Mouse (Mus musculus) stomach, embryonic 14.5 days (tissue): ENCODE measurements at regions not wholly inside any gene's neighbourhood (a gene's known extent, or its start where the extent isn't known, plus 50 kb on each side); places are given as distances from the start of the nearest gene placed in this dataset.
"Not testable (repeated sequence)": the region's sequence is repeated elsewhere in the genome, so short reads cannot be mapped to it uniquely, and the experiment has no call there.

Source experiments
- ATAC-seq: fragments of 200-750 bp; cut with Nextera tagmentation; 2 replicates; pipeline ENCODE4 v1.8.0; 2017; ENCODE audit warnings: low read depth, moderate TSS enrichment; ENCODE audit not compliant: insufficient number of reproducible peaks, insufficient read depth, low FRiP score
- H3K27ac ChIP-seq: fragments of 300-500 bp; sonication (generic); 2 replicates; pipeline ENCODE4 v1.5.1; 2014; ENCODE audit warnings: mild to moderate bottlenecking, low read length, moderate library complexity, mixed read lengths
- H3K27me3 ChIP-seq: fragments of 300-500 bp; sonication (generic); 2 replicates; pipeline ENCODE4 v1.6.1; 2014; ENCODE audit warnings: low read length, control low read depth, mixed read lengths; ENCODE audit not compliant: control insufficient read depth, insufficient read depth
- H3K36me3 ChIP-seq: fragments of 300-500 bp; sonication (generic); 2 replicates; pipeline ENCODE4 v1.6.1; 2014; ENCODE audit warnings: mild to moderate bottlenecking, control low read depth, low read length, moderate library complexity, mixed read lengths; ENCODE audit not compliant: control insufficient read depth, insufficient read depth
- H3K4me1 ChIP-seq: fragments of 300-500 bp; sonication (generic); 2 replicates; pipeline ENCODE4 v1.6.1; 2014; ENCODE audit warnings: low read length, control low read depth, mixed read lengths; ENCODE audit not compliant: control insufficient read depth, insufficient read depth
- H3K4me2 ChIP-seq: fragments of 300-500 bp; sonication (generic); replicated peaks from 2 replicates; pipeline ENCODE4 v1.6.1; 2014; ENCODE audit warnings: low read depth, low read length, control low read depth
- H3K4me3 ChIP-seq: fragments of 300-500 bp; sonication (generic); 2 replicates; pipeline ENCODE4 v1.5.1; 2014; ENCODE audit warnings: low read depth, low read length, control low read depth
- H3K9ac ChIP-seq: fragments of 300-500 bp; sonication (generic); replicated peaks from 2 replicates; pipeline ENCODE4 v1.6.1; 2014; ENCODE audit warnings: low read depth, mild to moderate bottlenecking, control low read depth, low read length, moderate library complexity, mixed read lengths
- H3K9me3 ChIP-seq: fragments of 300-500 bp; sonication (generic); 2 replicates; pipeline ENCODE4 v1.6.1; 2016; ENCODE audit warnings: low read depth, low read length, control low read depth; ENCODE audit not compliant: control insufficient read depth
- WGBS: fragments of 180-500 bp; shearing (Covaris S2); extraction: QIAGEN DNeasy Blood & Tissue Kit; methylation state at CpG from one replicate; pipeline ENCODE4 v1.1.7; 2014; 5-methylcytosine and 5-hydroxymethylcytosine counted together

DNA sequence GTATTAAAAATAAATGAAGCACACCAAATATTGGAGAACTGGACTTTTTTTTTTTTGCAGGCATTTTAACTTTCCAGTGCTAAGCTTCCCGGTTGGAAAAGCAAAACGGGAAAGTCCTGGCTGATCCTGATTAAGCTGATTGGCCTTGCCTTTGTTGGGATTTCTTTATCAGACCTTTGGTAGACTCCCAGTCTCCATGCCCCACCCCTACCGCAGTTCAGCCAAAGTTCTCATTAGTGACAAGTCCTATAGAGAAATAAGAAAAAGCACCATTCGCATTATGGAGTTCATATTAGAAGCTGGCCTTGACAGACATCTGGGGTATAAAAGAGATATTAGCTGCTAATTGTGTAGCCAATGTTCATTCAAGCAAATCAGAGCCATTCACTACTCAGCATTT lies 297.7 kb upstream of the Tbl1xr1 start:
- Histone ChIP-seq H3K9me3 (no peaks in the 10 kb centered on the region), H3K27ac (no peak overlapping the region), H3K27me3 (no peaks in the 10 kb centered on the region), H3K4me2 (no peak overlapping the region), H3K36me3 (no peaks in the 10 kb centered on the region), H3K4me1 (no peaks in the 10 kb centered on the region), H3K4me3 (no peak overlapping the region), H3K9ac (no peak overlapping the region)
- ATAC-seq, result no peak
- 84% methylated on average over 4 of the region's 4 CpGs for WGBS

DNA sequence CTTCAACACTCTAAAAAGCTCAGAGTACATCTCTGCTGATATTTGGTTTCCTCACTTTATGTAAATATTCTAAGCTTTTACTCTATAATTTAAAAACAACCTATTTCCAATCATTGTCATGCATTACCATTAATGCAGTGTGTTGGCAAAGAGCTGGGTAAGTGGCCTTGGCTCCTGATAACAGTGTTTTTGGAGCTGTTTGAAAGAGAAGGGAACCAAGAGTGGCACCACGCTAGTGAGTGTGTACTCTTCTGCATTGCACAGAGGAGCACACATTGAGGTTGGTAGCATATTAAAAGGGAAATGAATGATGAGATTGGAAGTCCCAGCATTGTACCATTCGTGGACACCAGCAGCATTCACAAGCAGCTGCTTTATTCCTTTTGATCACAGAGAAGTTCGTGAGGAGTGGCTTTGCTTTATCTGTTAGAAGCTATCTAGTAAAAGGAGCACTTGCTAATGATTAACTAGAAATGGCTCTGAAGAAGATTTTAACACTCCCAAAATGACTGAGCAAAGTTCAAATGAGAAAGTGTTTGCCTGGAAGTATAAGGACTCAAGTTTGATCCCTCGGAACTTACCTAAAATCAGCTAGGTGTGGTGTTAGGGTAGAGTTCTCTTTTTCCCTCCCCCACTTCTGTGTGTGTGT lies 284.3 kb upstream of the Tbl1xr1 start:
- no peak for ATAC-seq
- H3K4me3 ChIP-seq, result no peak overlapping the region
- H3K27ac ChIP-seq, result no peak overlapping the region
- no peaks in the 10 kb centered on the region for H3K9me3 ChIP-seq
- no peak overlapping the region for H3K9ac ChIP-seq
- H3K36me3 ChIP-seq, result no peaks in the 10 kb centered on the region
- WGBS, result 52% methylated on average over 4 of the region's 4 CpGs
- H3K27me3 ChIP-seq, result no peaks in the 10 kb centered on the region
- H3K4me2 ChIP-seq, result no peak overlapping the region
- H3K4me1 ChIP-seq, result no peaks in the 10 kb centered on the region

GRCm38 (mm10) chr3:21798139-21798538 lies 278.3 kb upstream of the Tbl1xr1 start:
- H3K4me1 ChIP-seq, result no peaks in the 10 kb centered on the region
- no peak overlapping the region for H3K9ac ChIP-seq
- no peak overlapping the region for H3K27ac ChIP-seq
- H3K4me3 ChIP-seq, result no peak overlapping the region
- 62% methylated on average over 1 of the region's 1 CpGs for WGBS
- no peaks in the 10 kb centered on the region for H3K9me3 ChIP-seq
- H3K36me3 ChIP-seq, result no peaks in the 10 kb centered on the region
- no peaks in the 10 kb centered on the region for H3K27me3 ChIP-seq
- ATAC-seq, result no peak
- H3K4me2 ChIP-seq, result no peak overlapping the region

DNA sequence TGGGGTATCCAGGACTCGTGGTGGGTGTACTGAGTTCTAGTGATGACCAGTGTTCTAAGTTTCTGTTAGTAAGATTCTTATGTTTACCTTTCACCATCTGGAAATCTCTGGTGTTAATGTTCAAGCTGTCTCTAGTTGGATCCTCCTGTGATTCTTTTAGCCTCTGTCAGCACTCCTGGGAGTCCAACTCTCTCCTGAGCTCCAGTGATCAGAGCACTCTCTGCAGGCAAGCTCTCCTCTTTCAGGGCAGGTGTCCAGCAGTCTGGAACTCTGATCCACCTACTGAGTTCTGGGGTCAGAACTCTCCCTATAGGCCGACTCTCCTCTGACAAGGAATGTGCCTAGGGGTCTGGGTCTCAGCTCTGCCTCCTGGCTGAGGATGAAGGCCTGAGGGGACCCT lies 272.6 kb upstream of the Tbl1xr1 start:
- H3K36me3 ChIP-seq, result not testable (repeated sequence)

DNA sequence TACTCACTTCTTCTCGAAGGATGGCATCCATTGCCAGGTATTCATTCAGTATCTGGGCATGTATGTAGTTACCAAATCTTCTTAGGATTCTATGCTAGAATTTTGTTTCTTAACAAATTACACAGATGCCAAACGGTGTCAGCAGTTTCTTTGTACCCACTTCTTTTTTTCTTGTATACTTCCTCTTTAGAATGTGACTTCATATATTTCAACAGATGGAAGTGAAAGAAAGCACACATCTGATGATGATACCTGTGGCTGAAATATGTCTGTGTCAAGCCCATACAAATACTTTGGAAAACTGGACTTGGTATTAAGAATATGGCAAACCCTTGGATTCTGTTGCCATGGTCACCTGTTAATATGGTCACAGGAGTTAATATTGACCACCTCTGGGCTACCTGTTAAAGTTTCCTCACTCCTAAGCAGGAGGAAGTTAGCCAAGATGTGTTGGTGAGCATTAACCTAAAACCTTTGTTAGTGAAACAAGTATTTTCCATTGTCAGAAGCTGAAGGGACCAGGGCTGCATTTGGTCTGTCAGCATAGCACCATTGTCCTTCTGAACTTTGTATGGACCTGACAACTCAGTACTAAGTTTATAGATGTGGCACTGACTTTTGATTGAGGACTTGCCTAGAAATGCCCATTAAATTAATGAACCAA lies 269.8 kb upstream of the Tbl1xr1 start:
- H3K4me1 ChIP-seq, result no peaks in the 10 kb centered on the region
- no peak overlapping the region for H3K4me3 ChIP-seq
- H3K36me3 ChIP-seq, result no peaks in the 10 kb centered on the region
- no peak overlapping the region for H3K27ac ChIP-seq
- H3K4me2 ChIP-seq, result no peak overlapping the region
- ATAC-seq, result no peak
- no peaks in the 10 kb centered on the region for H3K27me3 ChIP-seq
- no peaks in the 10 kb centered on the region for H3K9me3 ChIP-seq
- WGBS, result 85% methylated on average over 2 of the region's 2 CpGs
- no peak overlapping the region for H3K9ac ChIP-seq

More for the DNA sequence above, 272.6 kb upstream of the Tbl1xr1 start:
- H3K27ac ChIP-seq, H3K9ac ChIP-seq, H3K9me3 ChIP-seq, H3K27me3 ChIP-seq, H3K4me3 ChIP-seq, H3K4me1 ChIP-seq, ATAC-seq, H3K4me2 ChIP-seq: not testable (repeated sequence)
- 87% methylated on average over 2 of the region's 2 CpGs for WGBS

DNA sequence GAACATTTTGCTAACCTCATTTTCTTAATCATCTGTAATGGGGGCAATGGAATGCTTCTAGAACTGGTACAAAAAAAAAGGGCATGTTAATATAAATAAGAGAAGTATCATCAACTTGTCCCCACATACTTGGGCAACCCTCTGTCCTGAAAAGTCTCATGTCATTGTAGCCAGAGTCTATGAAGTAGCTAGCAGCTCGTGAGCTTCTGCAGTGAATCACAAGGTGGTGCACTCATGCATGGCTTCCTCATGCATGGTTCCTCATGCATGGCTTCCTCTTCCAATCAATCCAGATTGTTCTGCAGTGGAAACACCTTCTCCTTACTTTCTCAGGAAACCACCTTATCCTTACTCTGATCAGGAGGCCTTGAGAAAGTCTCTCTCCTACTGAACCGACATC lies 267.9 kb upstream of the Tbl1xr1 start:
- ATAC-seq, result no peak
- no peaks in the 10 kb centered on the region for H3K9me3 ChIP-seq
- no peak overlapping the region for H3K27ac ChIP-seq
- H3K9ac ChIP-seq, result no peak overlapping the region
- H3K36me3 ChIP-seq, result no peaks in the 10 kb centered on the region
- no peaks in the 10 kb centered on the region for H3K4me1 ChIP-seq
- H3K27me3 ChIP-seq, result no peaks in the 10 kb centered on the region
- WGBS, result 71% methylated on average over 2 of the region's 2 CpGs
- no peak overlapping the region for H3K4me3 ChIP-seq
- H3K4me2 ChIP-seq, result no peak overlapping the region

GRCm38 (mm10) chr3:21809769-21810470 lies 266.5 kb upstream of the Tbl1xr1 start:
- Histone ChIP-seq H3K9me3 (no peaks in the 10 kb centered on the region), H3K27ac (no peak overlapping the region), H3K4me3 (no peak overlapping the region), H3K9ac (no peak overlapping the region), H3K4me2 (no peak overlapping the region), H3K36me3 (no peaks in the 10 kb centered on the region), H3K27me3 (no peaks in the 10 kb centered on the region), H3K4me1 (no peaks in the 10 kb centered on the region)
- ATAC-seq, result no peak
- WGBS, result 18% methylated on average over 2 of the region's 2 CpGs

GRCm38 (mm10) chr3:21813401-21813800 lies 263.1 kb upstream of the Tbl1xr1 start:
- no peak overlapping the region for H3K9ac ChIP-seq
- H3K4me3 ChIP-seq, result no peak overlapping the region
- no peak overlapping the region for H3K4me2 ChIP-seq
- no peak for ATAC-seq
- no peaks in the 10 kb centered on the region for H3K27me3 ChIP-seq
- H3K27ac ChIP-seq, result no peak overlapping the region
- 46% methylated on average over 1 of the region's 1 CpGs for WGBS
- no peaks in the 10 kb centered on the region for H3K9me3 ChIP-seq
- no peaks in the 10 kb centered on the region for H3K4me1 ChIP-seq
- no peaks in the 10 kb centered on the region for H3K36me3 ChIP-seq
